Comparison of ENCODE assay signal across 8 mouse cellular contexts in genomic region chr12:112130957-112131356, GRCm38 (mm10). TPM values are rescaled to one million over a fixed set of nuclear protein-coding genes. Genes with fewer than 3 reads are reported as not detected.
DNase-seq lines count a peak whose midpoint lies in the region; ATAC-seq and TF ChIP-seq lines count a peak whose summit lies in the region.

No protein-coding gene starts in this region.

- peak overlapping the region; percentile 96 for H3K4me2 ChIP-seq in embryonic facial prominence, embryonic 11.5 days (ENCODE audit: low read depth, low read length)

- no peaks in the 10 kb centered on the region for H3K9me3 ChIP-seq in embryonic facial prominence, embryonic 11.5 days (replicated peaks; ENCODE audit: control insufficient read depth, low read length)
- H3K9me3 ChIP-seq in midbrain, embryonic 10.5 days (replicated peaks): no peaks in the 10 kb centered on the region

- no peak for ATAC-seq in embryonic facial prominence, embryonic 11.5 days (replicated peaks; ENCODE audit: insufficient number of reproducible peaks, low FRiP score, low TSS enrichment, low read depth)

- H3K27me3 ChIP-seq in heart, adult 2 months (ENCODE audit: control insufficient read depth, insufficient read depth, low read length): no peaks in the 10 kb centered on the region
- H3K27me3 ChIP-seq in embryonic facial prominence, embryonic 11.5 days (ENCODE audit: control insufficient read depth, insufficient read depth, low read length): peaks cover 25% of the 10 kb centered on the region
- H3K27me3 ChIP-seq in midbrain, embryonic 10.5 days (ENCODE audit: low read depth, poor library complexity, severe bottlenecking): peaks cover 99% of the 10 kb centered on the region

- no peaks in the 10 kb centered on the region for H3K36me3 ChIP-seq in heart, adult 2 months (ENCODE audit: control insufficient read depth, insufficient read depth, low read length)
- no peaks in the 10 kb centered on the region for H3K36me3 ChIP-seq in embryonic facial prominence, embryonic 11.5 days (replicated peaks; ENCODE audit: control insufficient read depth, insufficient read depth, low read depth, low read length)
- H3K36me3 ChIP-seq in midbrain, embryonic 10.5 days: no peaks in the 10 kb centered on the region

- no peak for TF ChIP-seq POLR2A in heart, adult 2 months (IDR thresholded peaks at IDR 0.05; ENCODE audit: insufficient read depth, low read depth, low read length)

- intact Hi-C loops in heart, adult 2 months (cut with DNase I): no loop called here

- no peaks in the 10 kb centered on the region for H3K79me2 ChIP-seq in heart, adult 2 months (replicated peaks; ENCODE audit: control insufficient read depth, insufficient read depth, low read length)

- H3K4me1 ChIP-seq in heart, adult 2 months (ENCODE audit: control insufficient read depth, insufficient read depth, low read length): no peaks in the 10 kb centered on the region
- no peaks in the 10 kb centered on the region for H3K4me1 ChIP-seq in embryonic facial prominence, embryonic 11.5 days (ENCODE audit: control insufficient read depth, insufficient read depth, low read length)
- peaks cover 34% of the 10 kb centered on the region for H3K4me1 ChIP-seq in midbrain, embryonic 10.5 days

- no peak overlapping the region for H3K27ac ChIP-seq in heart, adult 2 months
- no peak overlapping the region for H3K27ac ChIP-seq in embryonic facial prominence, embryonic 11.5 days (replicated peaks; ENCODE audit: low read depth, low read length)
- peak overlapping the region; percentile 91 for H3K27ac ChIP-seq in midbrain, embryonic 10.5 days (replicated peaks)

- 17% methylated on average over 32 of the region's 32 CpGs for WGBS in heart, adult 2 months
- 9% methylated on average over 32 of the region's 32 CpGs for WGBS in embryonic facial prominence, embryonic 11.5 days
- WGBS in midbrain, embryonic 10.5 days: 13% methylated on average over 32 of the region's 32 CpGs

- H3K9ac ChIP-seq in heart, adult 2 months (ENCODE audit: low read depth, low read length): peak overlapping the region; percentile 77
- H3K9ac ChIP-seq in embryonic facial prominence, embryonic 11.5 days (replicated peaks; ENCODE audit: low read length): peak overlapping the region; percentile 83

- TF ChIP-seq EP300 in heart, adult 2 months (IDR thresholded peaks at IDR 0.05; ENCODE audit: insufficient read depth, low read depth, low read length): no peak

- DNase-seq in heart, adult 2 months: no peak
- DNase-seq in heart, adult 11 months: no peak
- no peak for DNase-seq in embryonic facial prominence, embryonic 11.5 days (ENCODE audit: low spot score)
- peak; percentile 64 for DNase-seq in kidney, adult 18-20 months
- no peak for DNase-seq in midbrain, embryonic 10.5 days (ENCODE audit: low spot score)
- DNase-seq in adrenal gland, postnatal 4 days (ENCODE audit: low spot score in 2 of 2): no peak
- no peak for DNase-seq in layer of hippocampus, adult 9-11 months
- no peak for DNase-seq in spleen, adult 18-20 months

- TF ChIP-seq CTCF in heart, adult 2 months (IDR thresholded peaks at IDR 0.05): no peak

- peak overlapping the region; percentile 73 for H3K4me3 ChIP-seq in heart, adult 2 months
- peak overlapping the region; percentile 66 for H3K4me3 ChIP-seq in embryonic facial prominence, embryonic 11.5 days (ENCODE audit: low read depth, low read length)
- peak overlapping the region; percentile 76 for H3K4me3 ChIP-seq in midbrain, embryonic 10.5 days

RNA-seq across cellular contexts. Expression of gene Kif26a, which starts 15.1 kb away (rescaled TPM):
- 10 to 100 TPM; 10.7 to 12.0 TPM for total RNA-seq in heart, adult 2 months (2021)
- 7.3 and 8.2 TPM in 2 replicates for polyA plus RNA-seq in heart, adult 2 months (2012; rRNA removed)
- 1.8 and 2.6 TPM in 2 replicates for polyA plus RNA-seq in embryonic facial prominence, embryonic 11.5 days (2014; fragmentation: Nextera tagmentation; extraction: Ambion mirVana)
- 3.3 and 4.7 TPM in 2 replicates for polyA plus RNA-seq in midbrain, embryonic 10.5 days (2016; fragmentation: Nextera tagmentation; extraction: Ambion mirVana)
- 10 to 100 TPM; 38.1 to 39.2 TPM for total RNA-seq in adrenal gland, postnatal 4 days (2021)

RNA-seq across cellular contexts. Expression of gene Aspg, which starts 24.5 kb away (rescaled TPM):
- total RNA-seq in heart, adult 2 months (2021): under 1 TPM; 0.55 to 0.61 TPM
- 4.4 and 11.1 TPM in 2 replicates for polyA plus RNA-seq in heart, adult 2 months (2012; rRNA removed)
- polyA plus RNA-seq in embryonic facial prominence, embryonic 11.5 days (2014; fragmentation: Nextera tagmentation; extraction: Ambion mirVana): 0.18 and 0.31 TPM in 2 replicates
- polyA plus RNA-seq in midbrain, embryonic 10.5 days (2016; fragmentation: Nextera tagmentation; extraction: Ambion mirVana): 1.3 and 1.5 TPM in 2 replicates
- total RNA-seq in adrenal gland, postnatal 4 days (2021): 1 to 10 TPM; 1.6 to 3.5 TPM
